Mouse (Mus musculus) liver, adult 2 months (tissue): ENCODE results near the gene Ykt6. TPM values are rescaled to one million over a fixed set of nuclear protein-coding genes. Genes with fewer than 3 reads are reported as not detected.
A peak's percentile ranks its signal among the peaks of the same experiment; 100 is the strongest.

Experiments used
- DNase-seq: peaks from one replicate; pipeline ENCODE4 v3.0.0-alpha.2; 2011; ENCODE audit warnings: low read depth, low spot score; ENCODE audit errors: extremely low read depth
- H3K27ac ChIP-seq: fragments of 200-500 bp; replicated peaks from 2 replicates; pipeline ENCODE4 v1.5.1; 2012; ENCODE audit warnings: low read depth, mild to moderate bottlenecking, control low read depth, inconsistent platforms, low read length; ENCODE audit not compliant: insufficient read depth
- H3K27me3 ChIP-seq: fragments of 200-500 bp; 2 replicates; pipeline ENCODE4 v1.6.1; 2012; ENCODE audit warnings: mild to moderate bottlenecking, moderate library complexity, low read length, inconsistent platforms; ENCODE audit not compliant: control insufficient read depth, insufficient read depth
- H3K36me3 ChIP-seq: fragments of 200-500 bp; 2 replicates; pipeline ENCODE4 v1.6.1; 2012; ENCODE audit warnings: low read length, inconsistent platforms; ENCODE audit not compliant: control insufficient read depth, insufficient read depth
- H3K4me1 ChIP-seq: fragments of 200-500 bp; 2 replicates; pipeline ENCODE4 v1.6.1; 2011; ENCODE audit warnings: low read length; ENCODE audit not compliant: control insufficient read depth, insufficient read depth
- H3K4me3 ChIP-seq: fragments of 200-500 bp; 2 replicates; pipeline ENCODE4 v1.5.1; 2011; ENCODE audit warnings: low read depth, mild to moderate bottlenecking, control low read depth, low read length, moderate library complexity; ENCODE audit not compliant: insufficient read depth
- H3K79me2 ChIP-seq: fragments of 200-500 bp; 2 replicates; pipeline ENCODE4 v1.6.1; 2012; ENCODE audit warnings: inconsistent platforms, mild to moderate bottlenecking, low read length, moderate library complexity; ENCODE audit not compliant: control insufficient read depth, insufficient read depth
- H3K9ac ChIP-seq: fragments of 200-500 bp; 2 replicates; pipeline ENCODE4 v1.6.1; 2012; ENCODE audit warnings: low read depth, mild to moderate bottlenecking, control low read depth, inconsistent platforms, low read length
- CTCF ChIP-seq: fragments of 200-500 bp; IDR thresholded peaks from 2 replicates; pipeline ENCODE4 v1.5.1; 2011; ENCODE audit warnings: low read depth, low read length, control low read depth
- POLR2A ChIP-seq: fragments of 200-500 bp; IDR thresholded peaks from 2 replicates; pipeline ENCODE4 v1.6.1; 2011; ENCODE audit warnings: low read length, control low read depth; ENCODE audit not compliant: insufficient read depth; ENCODE audit errors: extremely low read depth
- WGBS: fragments of 180-500 bp; shearing (Covaris S2); methylation state at CpG from one replicate; pipeline ENCODE4 v1.1.7; 2018; 5-methylcytosine and 5-hydroxymethylcytosine counted together
- polyA plus RNA-seq: library from polyadenylated mRNA; depleted of rRNA; stranded (reverse); fragments of >200 nt; gene quantifications from 2 replicates; pipeline ENCODE4 v1.2.3, GENCODE M21; 2012
- total RNA-seq: library from RNA; depleted of rRNA; stranded (reverse); fragments of >200 nt; gene quantifications from 2 replicates; pipeline ENCODE4 v1.2.3, GENCODE M21; 2014

Ykt6 gene
- total and polyA plus RNA-seq, 2 experiments, result 37.4 to 41.8 TPM

DNA sequence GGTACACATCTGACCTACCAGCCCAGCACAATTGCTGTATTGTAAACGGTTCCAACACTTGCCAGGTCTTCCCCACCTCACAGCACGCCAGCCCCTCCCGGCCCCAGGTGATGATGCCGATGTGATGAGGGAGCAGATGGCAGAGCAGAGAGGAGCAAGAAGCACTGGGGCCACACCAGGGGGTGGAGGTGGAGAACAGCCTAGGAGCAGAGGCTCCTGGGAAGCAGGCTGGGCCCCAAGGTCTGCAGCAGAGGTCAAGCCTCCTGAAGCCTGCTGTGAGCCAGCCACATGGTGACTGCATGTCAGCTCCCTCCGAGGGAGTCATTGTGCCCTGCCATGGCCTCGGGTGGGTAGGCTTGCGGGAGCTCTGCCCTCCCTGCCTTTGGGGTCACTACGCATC lies 25.1 kb downstream of the Ykt6 start:
- H3K36me3 ChIP-seq, result no peaks in the 10 kb centered on the region
- TF ChIP-seq CTCF (no peak), POLR2A (no peak)
- H3K4me3 ChIP-seq, result no peak overlapping the region
- 84% methylated on average over 8 of the region's 8 CpGs for WGBS
- H3K27me3 ChIP-seq, result no peaks in the 10 kb centered on the region
- no peaks in the 10 kb centered on the region for H3K4me1 ChIP-seq
- H3K79me2 ChIP-seq, result no peaks in the 10 kb centered on the region
- H3K27ac ChIP-seq, result no peak overlapping the region
- no peak for DNase-seq
- no peak overlapping the region for H3K9ac ChIP-seq

DNA sequence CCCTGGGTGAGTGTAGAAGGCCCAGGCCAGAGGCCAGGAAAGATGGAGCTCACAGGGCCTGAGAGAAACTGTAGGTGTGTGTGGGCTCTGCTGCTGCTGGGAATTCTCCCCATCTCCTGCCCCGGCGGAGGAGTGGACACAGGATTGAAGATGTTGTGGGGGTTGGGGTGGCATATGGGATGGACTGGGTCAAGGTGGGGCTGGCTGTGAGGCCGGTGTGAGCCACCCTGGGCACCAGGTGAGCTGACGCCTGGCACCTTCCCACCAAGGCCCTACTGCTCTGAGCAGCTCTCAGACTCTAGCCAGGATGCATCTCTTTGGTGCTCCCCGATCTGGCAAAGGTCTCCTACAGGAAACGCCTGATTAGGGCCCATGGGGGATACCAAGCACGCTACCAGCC lies 25.8 kb downstream of the Ykt6 start:
- 88% methylated on average over 7 of the region's 7 CpGs for WGBS
- H3K27ac ChIP-seq, result no peak overlapping the region

DNA sequence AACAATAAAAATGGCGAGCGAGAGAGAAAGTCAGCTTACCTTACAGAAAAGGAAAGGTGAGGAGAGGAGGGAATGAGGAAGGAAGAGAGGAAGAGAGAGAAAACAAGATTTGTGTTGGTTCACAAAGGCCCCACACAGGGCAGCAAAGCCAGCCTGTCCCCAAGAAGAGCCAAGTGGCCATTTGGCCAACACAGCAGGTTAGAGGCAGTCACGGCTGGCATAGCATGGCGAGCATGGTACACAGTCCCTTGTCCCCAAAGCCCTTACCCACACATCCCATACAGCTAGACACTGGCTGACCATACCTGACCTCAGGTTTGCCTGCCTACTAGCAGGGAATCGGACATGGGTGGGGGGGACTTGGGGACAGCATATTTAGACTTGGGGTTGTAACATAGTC lies 28.1 kb downstream of the Ykt6 start:
- 96% methylated on average over 5 of the region's 5 CpGs for WGBS
- Histone ChIP-seq H3K36me3 (no peaks in the 10 kb centered on the region), H3K4me1 (no peaks in the 10 kb centered on the region), H3K9ac (no peak overlapping the region), H3K27me3 (no peaks in the 10 kb centered on the region), H3K4me3 (no peak overlapping the region), H3K27ac (no peak overlapping the region), H3K79me2 (no peaks in the 10 kb centered on the region)
- no peak for DNase-seq
- no peak for TF ChIP-seq CTCF

More for the DNA sequence above, 25.8 kb downstream of the Ykt6 start:
- Histone ChIP-seq H3K9ac (no peak overlapping the region), H3K27me3 (no peaks in the 10 kb centered on the region), H3K36me3 (no peaks in the 10 kb centered on the region), H3K4me1 (no peaks in the 10 kb centered on the region), H3K79me2 (no peaks in the 10 kb centered on the region), H3K4me3 (no peak overlapping the region)
- TF ChIP-seq POLR2A, result no peak
- no peak for TF ChIP-seq CTCF
- DNase-seq, result no peak

DNA sequence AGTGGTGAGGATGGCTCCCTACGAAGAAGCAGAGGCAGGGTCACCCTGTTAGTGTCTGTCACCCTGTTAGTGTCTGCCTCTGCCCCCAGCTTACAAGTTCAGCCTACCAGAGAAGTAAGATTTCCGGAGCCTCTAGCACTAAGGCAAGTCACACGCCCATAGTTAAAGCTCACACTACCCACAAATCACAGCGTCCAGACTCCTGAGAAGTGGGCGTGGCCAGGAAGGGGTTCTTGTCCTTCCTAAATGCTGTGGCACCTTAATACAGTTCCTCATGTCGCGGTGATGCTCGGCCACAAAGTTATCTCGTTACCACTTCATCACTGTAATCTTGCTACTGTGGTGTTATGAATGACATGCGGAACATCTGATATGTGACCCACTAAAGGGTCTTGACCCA lies 32.6 kb downstream of the Ykt6 start:
- Histone ChIP-seq H3K79me2 (no peaks in the 10 kb centered on the region), H3K4me3 (no peak overlapping the region), H3K4me1 (no peaks in the 10 kb centered on the region)

DNA sequence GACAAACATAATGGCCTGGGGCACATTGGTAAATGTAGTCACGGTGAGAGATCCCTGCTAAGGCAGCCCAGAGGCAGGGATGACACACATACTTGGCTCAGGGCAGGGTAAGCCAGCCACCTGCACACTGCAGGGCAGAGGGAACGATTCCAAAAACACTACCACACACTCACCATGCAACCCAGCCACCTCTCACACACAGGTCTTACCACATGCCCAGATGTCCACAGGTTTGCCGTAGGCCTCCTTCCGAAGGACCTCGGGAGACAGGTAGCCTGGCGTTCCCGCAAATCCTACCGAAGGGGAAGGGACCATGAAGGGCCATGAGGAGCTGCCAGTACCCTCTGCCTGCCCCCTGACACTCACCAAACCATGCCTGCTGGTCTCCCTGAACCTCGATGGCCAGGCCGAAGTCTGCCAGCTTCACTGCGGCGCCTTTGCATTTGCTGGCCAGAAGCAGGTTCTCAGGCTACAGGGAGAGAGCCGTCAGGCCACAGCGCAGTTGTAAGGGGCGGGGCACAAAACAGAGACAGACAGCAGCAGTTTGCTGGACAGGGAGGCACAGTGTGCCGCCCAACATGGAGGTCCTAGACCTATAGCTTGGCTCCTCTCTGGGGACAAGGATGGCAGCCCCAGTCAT lies 34.6 kb downstream of the Ykt6 start:
- H3K27me3 ChIP-seq, result no peaks in the 10 kb centered on the region
- no peaks in the 10 kb centered on the region for H3K36me3 ChIP-seq
- no peak for DNase-seq
- no peak overlapping the region for H3K27ac ChIP-seq
- H3K79me2 ChIP-seq, result no peaks in the 10 kb centered on the region
- no peak for TF ChIP-seq POLR2A
- no peak for TF ChIP-seq CTCF
- 89% methylated on average over 16 of the region's 16 CpGs for WGBS
- no peak overlapping the region for H3K4me3 ChIP-seq
- H3K9ac ChIP-seq, result no peak overlapping the region
- H3K4me1 ChIP-seq, result no peaks in the 10 kb centered on the region

More for the DNA sequence above, 32.6 kb downstream of the Ykt6 start:
- H3K9ac ChIP-seq, result no peak overlapping the region
- no peak for DNase-seq
- no peaks in the 10 kb centered on the region for H3K27me3 ChIP-seq
- H3K36me3 ChIP-seq, result no peaks in the 10 kb centered on the region
- H3K27ac ChIP-seq, result no peak overlapping the region
- TF ChIP-seq POLR2A (no peak), CTCF (no peak)
- 89% methylated on average over 10 of the region's 10 CpGs for WGBS

DNA sequence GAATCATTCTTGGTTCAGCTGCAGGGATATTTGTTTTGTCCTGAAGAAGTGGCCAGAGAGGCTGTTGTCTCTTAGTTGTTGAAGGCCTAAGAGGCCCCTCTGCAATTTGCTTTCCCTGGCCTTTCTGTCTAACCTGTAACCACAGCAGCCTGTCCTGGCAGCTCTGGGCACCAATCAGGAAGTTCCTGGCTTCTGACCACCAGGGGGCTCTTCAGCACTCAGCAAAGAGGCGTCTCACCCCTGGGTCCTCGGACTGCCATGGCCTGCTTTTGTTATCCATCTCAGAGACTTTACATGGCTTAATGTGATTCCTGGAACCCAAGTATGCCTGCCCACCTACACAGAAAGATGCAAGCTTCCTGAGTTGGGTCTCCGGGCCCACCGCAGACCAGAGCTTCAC lies 35.4 kb downstream of the Ykt6 start:
- Histone ChIP-seq H3K27ac (no peak overlapping the region), H3K9ac (no peak overlapping the region), H3K79me2 (no peaks in the 10 kb centered on the region), H3K27me3 (no peaks in the 10 kb centered on the region), H3K4me3 (no peak overlapping the region), H3K4me1 (no peaks in the 10 kb centered on the region), H3K36me3 (no peaks in the 10 kb centered on the region)
- peak; percentile 27 for DNase-seq
- TF ChIP-seq CTCF (peak; percentile 80), POLR2A (no peak)
- WGBS, result 54% methylated on average over 4 of the region's 4 CpGs
